Mouse (Mus musculus) embryonic fibroblast, embryonic 13.5 days (primary cell): ENCODE data around the gene Hsd17b12.

Source experiments
- CTCF ChIP-seq: IDR thresholded peaks from 2 replicates; pipeline ENCODE4 v1.5.1; 2011; ENCODE audit warnings: mild to moderate bottlenecking, control low read depth, low read length, moderate library complexity, borderline replicate concordance; ENCODE audit not compliant: insufficient read depth
- POLR2A ChIP-seq: IDR thresholded peaks from 2 replicates; pipeline ENCODE4 v1.6.1; 2011; ENCODE audit warnings: low read depth, mild to moderate bottlenecking, control low read depth, low read length, moderate library complexity

- TF ChIP-seq POLR2A: no peak
- TF ChIP-seq CTCF: no peak
Observed at GRCm38 (mm10) chr2:94045411-94046090, 112.2 kb downstream of the Hsd17b12 start.
